ENCODE assay signal across 9 mouse cellular contexts in the genomic region with DNA sequence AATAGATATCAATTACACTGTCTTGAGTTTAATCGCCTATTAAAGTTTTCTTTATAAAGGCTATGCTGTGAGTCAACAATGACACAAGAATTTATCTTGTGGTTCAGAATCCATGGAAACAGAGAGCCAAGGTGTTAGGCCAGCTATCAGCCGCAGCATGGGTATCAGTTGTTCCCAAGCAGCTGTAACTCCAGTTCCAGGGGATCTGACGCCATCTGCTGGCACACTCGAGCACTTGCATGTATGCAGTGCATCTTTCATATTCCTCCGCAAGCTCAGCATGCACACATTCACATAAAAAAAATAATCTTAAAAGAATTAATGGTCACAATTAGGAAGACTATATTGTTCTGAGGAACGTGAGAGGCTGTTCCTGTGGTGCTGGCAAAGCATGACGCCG. TPM values are rescaled to one million over a fixed set of nuclear protein-coding genes. Genes with fewer than 3 reads are reported as not detected.
A peak's percentile ranks its signal among the peaks of the same experiment; 100 is the strongest.
DNase-seq lines count a peak whose midpoint lies in the region; ATAC-seq and TF ChIP-seq lines count a peak whose summit lies in the region.
"Had no signal": no experiment of that assay in that cellular context is flagged by ENCODE, and none has a peak within 500 bp of the region (broad histone marks: within the 10 kb centered on the region; RNA-seq: fewer than 3 reads in every experiment).

No protein-coding gene starts in this region.

- TF ChIP-seq CTCF in midbrain, postnatal 0 days (IDR thresholded peaks at IDR 0.05), result peak; percentile 75

- H3K4me1 ChIP-seq in forebrain, embryonic 10.5 days, result no peaks in the 10 kb centered on the region
- no peaks in the 10 kb centered on the region for H3K4me1 ChIP-seq in forebrain, embryonic 12.5 days
- no peaks in the 10 kb centered on the region for H3K4me1 ChIP-seq in neural tube, embryonic 15.5 days
- no peaks in the 10 kb centered on the region for H3K4me1 ChIP-seq in midbrain, postnatal 0 days (ENCODE audit: insufficient read depth, low read length)

- DNase-seq in forebrain, embryonic 10.5 days (ENCODE audit: extremely low spot score, low spot score), result peak; percentile 49
- DNase-seq in neural tube, embryonic 10.5 days (ENCODE audit: extremely low spot score, low spot score), result peak; percentile 41
- DNase-seq in cerebellum, adult 9-10 months, result peak; percentile 29
- DNase-seq in kidney, postnatal 10 days, result peak; percentile 47
- DNase-seq in midbrain, postnatal 0 days (ENCODE audit: low spot score), result peak; percentile 57

- no peak overlapping the region for H3K9ac ChIP-seq in forebrain, embryonic 12.5 days
- H3K9ac ChIP-seq in neural tube, embryonic 15.5 days (replicated peaks), result no peak overlapping the region
- no peak overlapping the region for H3K9ac ChIP-seq in midbrain, postnatal 0 days (replicated peaks; ENCODE audit: low read length, poor library complexity, severe bottlenecking)

- no peaks in the 10 kb centered on the region for H3K9me3 ChIP-seq in forebrain, embryonic 10.5 days
- no peaks in the 10 kb centered on the region for H3K9me3 ChIP-seq in forebrain, embryonic 12.5 days
- no peaks in the 10 kb centered on the region for H3K9me3 ChIP-seq in neural tube, embryonic 15.5 days (replicated peaks)
- H3K9me3 ChIP-seq in midbrain, postnatal 0 days (ENCODE audit: low read length), result no peaks in the 10 kb centered on the region

- H3K4me3 ChIP-seq in forebrain, embryonic 10.5 days, result no peak overlapping the region
- H3K4me3 ChIP-seq in forebrain, embryonic 12.5 days (replicated peaks), result no peak overlapping the region
- no peak overlapping the region for H3K4me3 ChIP-seq in neural tube, embryonic 15.5 days (replicated peaks)
- no peak overlapping the region for H3K4me3 ChIP-seq in midbrain, postnatal 0 days (ENCODE audit: low read depth, low read length)

- WGBS in forebrain, embryonic 10.5 days, result 43% methylated on average over 8 of the region's 8 CpGs
- 35% methylated on average over 8 of the region's 8 CpGs for WGBS in forebrain, embryonic 12.5 days
- 35% methylated on average over 8 of the region's 8 CpGs for WGBS in neural tube, embryonic 15.5 days
- 39% methylated on average over 8 of the region's 8 CpGs for WGBS in midbrain, postnatal 0 days

- H3K27ac ChIP-seq in forebrain, embryonic 10.5 days, result no peak overlapping the region
- no peak overlapping the region for H3K27ac ChIP-seq in forebrain, embryonic 12.5 days
- no peak overlapping the region for H3K27ac ChIP-seq in neural tube, embryonic 15.5 days (replicated peaks)
- H3K27ac ChIP-seq in midbrain, postnatal 0 days (ENCODE audit: low read depth, low read length), result no peak overlapping the region

- no peaks in the 10 kb centered on the region for H3K36me3 ChIP-seq in forebrain, embryonic 10.5 days (replicated peaks)
- H3K36me3 ChIP-seq in forebrain, embryonic 12.5 days (replicated peaks), result no peaks in the 10 kb centered on the region
- no peaks in the 10 kb centered on the region for H3K36me3 ChIP-seq in neural tube, embryonic 15.5 days
- H3K36me3 ChIP-seq in midbrain, postnatal 0 days (ENCODE audit: insufficient read depth, low read length), result no peaks in the 10 kb centered on the region

- ATAC-seq in forebrain, embryonic 12.5 days (ENCODE audit: low FRiP score), result no peak
- no peak for ATAC-seq in neural tube, embryonic 15.5 days (ENCODE audit: low FRiP score)
- ATAC-seq in midbrain, postnatal 0 days (ENCODE audit: low FRiP score), result no peak
- ATAC-seq in monocyte, adult 5-6 weeks (replicated peaks; ENCODE audit: insufficient number of reproducible peaks, low FRiP score, low TSS enrichment, poor library complexity, severe bottlenecking), result no peak

- H3K27me3 ChIP-seq in forebrain, embryonic 10.5 days (ENCODE audit: poor library complexity, severe bottlenecking), result no peaks in the 10 kb centered on the region
- no peaks in the 10 kb centered on the region for H3K27me3 ChIP-seq in forebrain, embryonic 12.5 days
- no peaks in the 10 kb centered on the region for H3K27me3 ChIP-seq in neural tube, embryonic 15.5 days (replicated peaks)
- H3K27me3 ChIP-seq in midbrain, postnatal 0 days (ENCODE audit: insufficient read depth, low read length), result no peaks in the 10 kb centered on the region

- no peak overlapping the region for H3K4me2 ChIP-seq in forebrain, embryonic 12.5 days
- H3K4me2 ChIP-seq in neural tube, embryonic 15.5 days, result no peak overlapping the region
- no peak overlapping the region for H3K4me2 ChIP-seq in midbrain, postnatal 0 days (ENCODE audit: low read depth, low read length, poor library complexity, severe bottlenecking)

RNA-seq across cellular contexts. Expression of gene Kcnma1, which starts 45.5 kb away (rescaled TPM):
- 0.16 and 0.32 TPM in 2 replicates for polyA plus RNA-seq in forebrain, embryonic 10.5 days (2016; fragmentation: Nextera tagmentation; extraction: Ambion mirVana)
- 1.9 and 2.6 TPM in 2 replicates for polyA plus RNA-seq in forebrain, embryonic 12.5 days (2016; fragmentation: Nextera tagmentation; extraction: Ambion mirVana)
- polyA plus RNA-seq in neural tube, embryonic 15.5 days (2015; fragmentation: Nextera tagmentation; extraction: Ambion mirVana), result 20.3 and 22.1 TPM in 2 replicates
- 45.7 and 55.4 TPM in 2 replicates for total RNA-seq in midbrain, postnatal 0 days (2014; rRNA removed)
- polyA plus RNA-seq in midbrain, postnatal 0 days (2015; fragmentation: Nextera tagmentation; extraction: Ambion mirVana), result 17.4 and 20.6 TPM in 2 replicates
- total RNA-seq in monocyte, adult 5-6 weeks (2017), result not detected in 3 replicates
- total RNA-seq: hematopoietic stem cell, adult 5-6 weeks had no signal
